Mouse (Mus musculus) A20 (cell line): ENCODE measurements around the gene Slco3a1.
"Not testable (repeated sequence)": the region's sequence is repeated elsewhere in the genome, so short reads cannot be mapped to it uniquely, and the experiment has no call there.

Experiments
- DNase-seq: peaks from one replicate; pipeline ENCODE4 v3.0.0-alpha.2; 2011; ENCODE audit warnings: low read depth, low spot score

Gene Slco3a1

DNA sequence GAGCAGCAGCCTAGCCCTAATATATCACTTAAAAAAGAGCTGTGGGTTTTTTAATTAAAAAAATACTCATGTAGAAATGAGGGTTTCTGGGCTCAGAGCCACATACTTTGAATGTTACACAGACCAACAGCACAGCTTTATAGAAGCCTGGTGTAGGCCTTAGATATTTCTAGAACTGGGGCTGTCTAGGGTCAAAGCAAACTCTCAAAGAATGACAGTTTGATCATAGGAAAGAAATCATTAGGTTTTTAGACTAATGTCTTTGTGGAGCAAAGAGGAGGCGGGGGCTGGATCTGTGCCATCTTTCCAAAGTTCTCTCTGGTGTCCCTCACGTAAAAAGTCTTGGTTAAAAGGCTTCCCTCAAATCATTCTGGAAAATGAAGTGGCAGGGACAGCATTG is 121.6 kb downstream of the Slco3a1 start:
- no peak for DNase-seq

DNA sequence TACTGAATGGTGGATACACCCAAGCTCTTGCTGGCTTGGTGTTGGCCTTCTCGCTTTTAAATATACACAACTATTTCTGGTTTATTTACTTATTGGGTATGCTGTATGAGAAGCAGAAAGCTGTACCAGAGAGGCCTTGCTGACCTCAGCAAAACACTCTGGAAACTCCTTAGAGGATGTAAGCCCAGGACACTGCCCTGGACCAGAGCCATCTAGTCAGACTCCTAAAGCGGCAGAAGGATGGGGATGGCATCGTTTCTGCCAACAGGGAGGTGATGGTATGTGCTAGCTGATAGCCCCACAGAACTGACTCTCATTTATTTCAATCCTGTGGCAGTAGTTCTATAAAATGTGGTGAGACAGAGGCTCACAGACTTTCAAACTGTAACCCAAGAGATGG is 125.3 kb downstream of the Slco3a1 start:
- DNase-seq: no peak

DNA sequence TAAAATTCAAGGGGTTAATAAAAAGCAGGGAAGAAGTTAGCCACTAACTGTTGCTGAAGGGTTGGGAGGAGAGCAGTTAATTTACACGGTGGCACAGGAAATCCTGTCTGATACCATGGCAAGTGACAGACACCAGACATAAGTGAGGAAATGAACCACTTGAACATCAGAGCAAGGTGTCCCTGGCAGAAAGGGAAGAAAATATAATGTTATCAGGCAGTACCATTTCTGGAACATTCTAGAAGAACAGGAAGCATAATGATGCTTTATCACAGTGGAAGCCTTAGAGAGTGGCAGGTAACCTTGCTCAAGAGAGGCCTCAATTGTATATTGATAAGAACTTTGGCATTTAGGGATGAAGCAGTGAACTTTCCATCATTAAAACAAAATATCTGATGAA is 127.4 kb downstream of the Slco3a1 start:
- no peak for DNase-seq

DNA sequence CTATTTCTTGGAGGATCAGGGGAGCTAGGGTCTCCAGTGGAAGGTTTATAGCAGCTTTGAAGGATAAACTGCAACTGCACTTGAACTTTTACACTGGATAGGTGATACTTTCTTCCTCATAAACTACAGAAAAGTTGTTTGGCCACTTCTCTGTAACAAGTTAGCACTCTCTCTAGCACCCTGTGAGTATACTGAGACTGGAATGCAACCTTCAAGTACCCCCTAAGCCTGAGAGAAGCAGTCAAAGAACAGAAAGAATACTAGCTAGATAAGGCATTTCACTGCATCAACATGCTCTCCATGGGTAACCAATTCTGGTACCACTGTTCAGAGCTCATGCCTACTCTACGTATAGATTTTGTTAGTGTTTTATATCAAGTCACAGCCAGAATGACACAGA is 128.6 kb downstream of the Slco3a1 start:
- DNase-seq: no peak

DNA sequence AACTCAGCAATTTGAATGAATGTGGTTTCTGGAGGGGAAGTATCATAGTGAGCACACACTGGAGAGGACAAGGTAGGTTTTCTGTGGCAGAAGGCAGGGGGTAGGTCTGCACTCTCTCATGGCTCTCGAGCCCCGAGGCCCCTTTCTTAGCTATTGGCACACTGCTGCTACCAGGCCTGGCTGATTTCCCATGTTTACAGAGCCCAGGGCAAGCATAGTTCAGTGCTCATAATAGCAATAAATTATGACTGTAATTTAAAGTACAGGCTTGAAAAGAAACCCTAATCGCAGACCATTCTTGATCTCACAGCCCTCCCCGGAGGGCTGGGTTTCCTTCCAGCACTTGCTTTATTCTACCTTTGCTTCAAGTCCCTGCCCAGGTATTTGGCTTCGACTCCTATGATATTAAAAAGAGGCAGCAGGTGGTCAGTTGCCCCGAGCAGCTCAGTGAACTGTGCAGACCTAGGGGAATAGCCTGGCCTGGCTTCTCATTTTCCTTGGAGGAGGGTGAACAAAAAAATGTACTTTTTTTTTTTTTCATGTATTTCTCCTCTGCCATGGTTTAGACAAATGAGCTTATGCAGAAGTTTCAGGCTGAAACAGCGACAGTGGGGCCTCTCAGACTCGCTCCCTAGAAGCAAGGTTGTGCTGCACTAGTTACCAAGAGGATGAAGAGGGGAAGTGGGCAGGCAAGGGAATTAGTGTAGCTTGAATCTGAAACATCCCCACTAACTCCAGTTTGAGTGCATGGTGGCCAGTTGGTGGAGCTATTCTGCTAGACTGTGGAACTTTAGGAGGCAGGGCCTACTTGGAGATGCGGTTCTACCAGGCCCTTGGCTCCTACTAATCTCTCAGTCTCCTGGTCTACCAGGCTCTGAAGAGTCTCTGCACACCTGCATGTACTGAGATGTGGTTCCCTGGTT is 130.4 kb downstream of the Slco3a1 start:
- no peak for DNase-seq

DNA sequence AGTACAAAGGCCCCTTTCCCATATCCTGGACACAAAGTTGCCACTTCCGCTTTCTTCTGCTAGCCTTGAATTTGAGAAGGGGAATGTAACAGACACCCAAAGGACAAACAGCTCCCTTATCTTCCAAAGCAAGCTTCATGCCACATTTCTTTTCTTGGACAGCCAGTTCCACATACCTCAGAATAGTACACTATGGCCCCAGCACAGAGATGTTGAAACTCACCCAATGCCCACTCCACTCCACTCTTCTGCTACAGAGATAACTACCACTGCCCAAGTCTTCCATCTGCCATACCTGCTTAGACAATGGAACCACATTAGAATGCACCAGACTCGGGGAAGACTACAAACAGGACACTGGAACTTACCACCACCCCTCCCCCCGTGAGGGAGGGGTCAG is 131.3 kb downstream of the Slco3a1 start:
- DNase-seq: no peak

DNA sequence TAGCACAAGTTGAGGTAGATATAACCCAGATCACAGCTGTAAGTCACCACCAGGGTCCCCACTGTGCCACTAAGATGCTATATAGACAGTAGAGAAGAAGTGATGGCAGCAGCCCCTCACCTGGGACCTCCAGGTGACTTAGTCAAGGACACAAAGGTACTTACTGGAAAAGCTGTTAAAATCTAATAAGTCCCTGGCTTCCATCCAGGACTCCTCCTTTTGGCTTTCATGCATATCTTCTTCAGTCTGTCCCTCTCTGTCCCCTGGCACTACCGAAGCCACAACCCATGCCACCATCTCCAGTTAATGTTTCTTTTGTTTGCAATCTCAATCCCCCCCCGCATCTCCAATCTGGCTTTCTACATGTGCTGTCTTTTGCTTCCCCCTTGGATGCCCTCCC is 131.8 kb downstream of the Slco3a1 start:
- DNase-seq: no peak

DNA sequence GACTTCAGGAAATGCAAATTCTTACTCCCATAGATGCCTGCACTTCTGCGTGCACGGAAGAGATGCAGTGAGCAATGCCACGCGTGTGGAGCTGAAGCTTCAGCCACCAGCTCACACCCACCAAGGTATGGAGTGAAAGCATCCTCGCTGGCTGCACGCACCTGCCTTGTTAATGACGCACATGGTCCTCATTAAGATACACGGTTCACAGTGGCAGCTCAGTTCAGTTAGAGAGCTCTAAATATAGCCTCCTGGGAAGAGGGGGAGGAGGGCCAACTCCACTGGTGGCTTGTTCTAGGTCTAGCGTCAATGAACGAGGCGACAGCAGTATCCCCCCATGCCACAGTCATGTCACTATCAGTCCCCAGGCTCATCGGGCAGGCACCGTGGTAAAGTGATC is 132.6 kb downstream of the Slco3a1 start:
- DNase-seq: no peak

DNA sequence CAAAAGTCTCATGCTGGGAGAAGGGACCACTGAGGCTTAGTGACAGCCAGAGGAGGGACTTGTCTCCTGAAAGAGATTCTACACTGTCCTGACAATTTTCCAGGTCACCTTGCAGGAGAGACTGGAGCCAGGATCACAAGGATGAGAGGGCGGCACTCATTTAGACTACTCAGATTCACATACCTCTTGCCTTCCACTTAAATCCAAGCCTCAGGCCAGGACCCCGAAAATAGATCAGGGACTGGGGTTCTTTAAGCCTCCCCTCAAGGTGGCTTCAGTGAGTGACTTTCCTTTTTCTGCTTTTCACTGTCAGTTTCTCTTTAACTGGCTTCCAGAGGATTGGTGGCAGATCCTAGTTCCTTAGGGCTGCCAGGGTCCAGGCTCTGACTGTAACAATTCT is 133.0 kb downstream of the Slco3a1 start:
- DNase-seq: no peak

DNA sequence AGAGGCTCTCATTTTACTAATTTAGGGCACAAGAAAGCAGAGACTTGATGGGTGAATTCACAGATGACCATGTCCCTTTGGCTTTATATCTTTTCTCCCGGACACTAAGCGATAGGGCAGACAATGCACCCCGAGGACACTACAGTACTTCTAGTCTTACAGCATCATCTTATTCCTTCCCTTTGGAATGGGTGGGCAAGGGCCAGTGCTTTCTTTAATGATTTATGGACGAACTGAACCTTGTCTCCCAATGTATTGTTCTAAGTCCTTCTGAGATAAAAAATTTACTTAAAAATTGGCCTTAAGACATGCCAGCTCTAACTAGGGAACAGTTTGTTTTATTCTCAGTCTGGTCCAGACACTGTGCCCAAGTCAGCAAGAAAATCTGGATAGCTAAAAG is 134.9 kb downstream of the Slco3a1 start:
- DNase-seq: no peak

DNA sequence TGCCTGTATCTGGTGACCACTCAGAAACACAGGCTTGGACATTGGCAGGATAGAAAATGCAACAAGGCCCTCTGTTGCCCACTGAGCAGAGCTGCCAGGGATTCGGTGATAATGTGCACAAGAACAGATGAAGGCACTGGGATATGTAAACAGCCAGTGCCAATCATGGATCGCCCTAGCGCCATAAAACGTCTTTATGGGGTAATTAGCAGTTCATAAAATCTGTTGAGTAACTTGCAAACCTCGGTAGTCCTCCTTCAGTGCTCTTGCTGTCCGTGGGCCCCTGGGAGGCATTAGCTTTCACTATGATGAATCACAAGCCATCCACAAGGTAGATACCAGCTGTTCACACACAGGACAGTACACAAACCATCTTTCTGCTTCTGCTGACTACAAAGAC is 137.6 kb downstream of the Slco3a1 start:
- no peak for DNase-seq

DNA sequence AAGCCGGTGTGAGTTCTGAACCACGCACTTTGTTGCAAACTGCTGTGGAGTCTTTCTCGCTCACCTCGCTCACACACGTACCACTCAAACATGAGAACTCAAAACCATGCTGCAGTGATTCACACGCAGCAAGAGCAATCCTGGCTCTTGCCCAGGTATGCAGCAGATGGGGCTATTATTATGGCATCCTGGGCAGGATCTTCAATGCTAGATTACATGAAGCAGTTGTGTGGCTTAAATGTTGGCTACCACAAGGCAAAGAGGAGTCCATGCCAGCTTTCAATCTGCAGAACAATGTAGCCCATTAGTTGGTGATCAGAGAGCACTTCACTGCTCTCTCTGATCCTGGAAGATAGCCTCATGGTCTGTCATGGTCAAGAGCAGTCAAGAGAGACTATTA is 139.3 kb downstream of the Slco3a1 start:
- DNase-seq: no peak

DNA sequence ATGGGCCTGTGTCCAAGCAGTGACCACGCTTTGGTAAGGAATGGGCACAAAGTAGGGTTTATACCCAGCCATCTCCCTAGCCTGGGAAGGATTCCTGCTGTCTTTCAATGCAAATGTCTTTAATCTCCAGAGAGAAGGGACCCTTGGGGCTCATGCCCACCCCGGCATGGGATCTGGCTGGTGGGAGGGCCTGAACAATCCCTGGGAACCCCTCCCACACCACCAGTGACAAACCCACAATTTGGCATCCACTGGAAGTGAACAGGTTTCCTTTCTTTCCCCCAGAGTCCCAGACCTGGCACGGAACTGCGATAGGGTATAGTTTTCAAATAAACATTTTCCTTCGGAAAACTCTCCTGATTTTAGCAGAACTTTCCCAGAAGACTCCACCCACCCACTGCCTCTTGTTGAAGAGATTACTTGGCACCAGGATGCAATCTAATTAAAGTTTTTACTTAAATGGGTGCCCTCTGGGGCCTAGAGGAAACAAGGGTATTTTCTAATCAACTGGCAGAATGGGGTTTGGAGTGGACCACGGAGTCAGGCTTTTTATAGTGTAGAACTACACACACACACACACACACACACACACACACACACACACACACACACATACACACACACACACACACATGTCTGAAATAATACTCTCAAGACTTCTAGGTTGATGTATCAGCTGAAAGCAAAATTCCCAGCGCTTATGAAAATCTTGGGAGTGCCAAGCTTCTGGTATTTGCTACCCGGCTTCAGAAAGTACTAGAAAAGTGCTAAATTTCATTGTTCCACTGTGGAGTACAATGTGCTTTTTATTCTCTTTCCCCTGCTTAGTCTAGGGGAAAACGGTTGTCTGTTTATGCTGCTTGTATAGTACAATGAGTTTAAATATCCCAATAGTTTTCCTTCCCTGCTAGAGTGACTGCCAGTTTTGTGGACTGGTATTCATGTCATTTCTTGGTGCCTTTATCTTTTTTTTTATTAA is 140.6 kb downstream of the Slco3a1 start:
- DNase-seq: no peak

DNA sequence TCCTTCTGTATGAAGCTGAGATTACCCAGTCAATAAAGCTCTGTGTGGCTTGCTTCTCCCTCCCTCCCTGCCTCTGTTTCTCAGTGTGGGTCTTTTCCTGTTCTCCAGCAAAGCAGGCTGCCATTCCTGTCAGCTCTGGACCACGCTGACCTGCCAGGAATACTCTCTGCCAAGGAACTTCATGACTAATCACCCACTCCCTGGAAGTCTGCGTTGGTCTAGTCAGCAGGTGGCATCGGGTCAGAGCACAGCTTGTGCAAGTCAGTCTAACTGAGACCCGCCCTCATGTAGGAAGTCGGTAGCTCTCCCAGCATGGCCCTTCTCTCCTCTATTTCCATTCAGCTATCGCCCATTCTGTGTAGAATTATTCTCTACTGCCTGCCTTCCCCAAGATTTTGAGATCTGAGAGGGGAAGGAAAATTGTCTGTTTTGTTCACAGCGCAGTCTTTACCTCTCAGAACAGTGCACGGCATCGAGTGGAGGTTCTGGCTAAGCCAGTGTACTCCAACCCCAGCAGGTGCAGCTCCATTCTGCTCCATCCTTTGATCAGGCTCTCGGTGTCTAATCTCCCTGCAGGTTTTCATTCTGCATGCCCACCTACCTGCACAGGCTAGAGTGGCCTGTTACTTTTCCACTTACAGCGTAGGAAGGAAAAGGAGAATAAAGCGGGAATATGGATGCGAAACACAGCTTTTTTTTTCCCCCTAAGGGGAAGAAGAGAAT is 145.8 kb downstream of the Slco3a1 start:
- DNase-seq: no peak

DNA sequence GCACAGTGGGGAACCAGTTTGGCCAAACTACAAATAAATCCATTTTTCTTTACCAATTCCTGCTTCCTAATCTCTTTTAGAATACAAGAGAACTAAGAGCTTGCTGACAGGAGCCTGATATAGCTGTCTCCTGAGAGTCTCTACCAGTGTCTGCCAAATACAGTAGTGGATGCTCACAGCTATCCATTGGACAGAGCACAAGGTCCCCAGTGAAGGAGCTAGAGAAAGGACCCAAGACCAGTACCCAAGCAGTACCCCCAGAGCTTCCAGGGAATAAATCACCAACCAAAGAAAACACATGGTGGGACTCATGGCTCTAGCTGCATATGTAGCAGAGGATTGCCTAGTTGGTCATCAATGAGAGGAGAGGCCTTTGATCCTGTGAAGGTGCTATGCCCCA is 146.7 kb downstream of the Slco3a1 start:
- not testable (repeated sequence) for DNase-seq

DNA sequence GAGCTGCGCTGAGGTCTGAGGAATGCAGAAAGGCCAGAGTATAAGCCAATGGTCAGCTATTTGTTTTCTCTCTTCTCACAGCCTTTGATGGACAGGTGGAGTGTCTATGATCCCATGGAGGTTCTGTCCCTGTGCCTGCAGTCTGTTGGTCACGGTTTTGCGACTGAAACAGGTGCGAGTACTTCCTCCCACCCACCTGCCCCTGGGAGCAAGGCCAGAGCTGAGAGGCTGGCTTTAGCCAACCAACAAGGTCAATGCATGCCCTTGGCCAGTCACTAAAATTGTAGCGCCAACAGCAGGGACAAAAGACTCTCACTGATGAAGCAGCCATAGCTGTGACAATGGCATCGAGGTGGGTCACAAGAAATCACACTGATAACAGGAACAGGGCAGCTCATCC is 154.9 kb downstream of the Slco3a1 start:
- DNase-seq: no peak

DNA sequence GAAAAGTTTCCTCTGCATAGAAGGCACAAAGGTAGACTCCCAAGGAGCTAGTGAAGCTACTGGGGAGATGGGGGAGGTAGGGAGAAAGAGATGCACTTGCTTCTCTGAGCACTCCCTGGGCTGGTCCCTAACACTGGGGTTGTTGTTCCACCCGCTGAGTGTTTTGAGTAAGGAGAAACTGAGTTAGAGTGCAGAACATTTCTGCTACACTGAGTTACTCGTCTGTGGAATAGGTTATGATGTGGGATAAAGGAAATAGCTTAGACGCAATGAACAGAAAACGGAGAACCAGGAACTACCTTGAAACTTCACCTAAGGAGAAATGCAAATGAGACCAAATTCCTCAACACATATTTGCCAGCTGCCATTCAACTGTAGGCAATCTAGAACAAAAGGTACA is 155.4 kb downstream of the Slco3a1 start:
- DNase-seq: no peak

DNA sequence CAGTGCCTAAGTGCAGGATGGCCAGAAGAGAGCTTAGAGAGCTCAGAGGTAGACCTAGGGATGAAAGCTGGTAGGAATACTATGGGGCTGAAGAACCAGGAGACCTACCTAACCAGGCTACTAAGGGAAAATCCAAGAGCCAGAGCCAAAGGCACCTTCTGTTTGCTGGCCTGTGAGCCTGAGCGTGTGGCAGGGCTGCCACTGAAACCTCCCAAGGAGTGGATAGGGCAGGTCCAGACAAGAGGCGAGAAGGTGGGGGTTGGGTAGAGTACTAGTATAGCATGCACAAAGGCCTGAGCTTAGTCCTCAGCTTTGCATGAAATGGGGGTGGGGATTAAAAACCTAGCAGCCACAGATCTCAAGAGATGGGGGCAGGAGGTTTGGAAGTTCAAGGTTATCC is 156.3 kb downstream of the Slco3a1 start:
- no peak for DNase-seq

DNA sequence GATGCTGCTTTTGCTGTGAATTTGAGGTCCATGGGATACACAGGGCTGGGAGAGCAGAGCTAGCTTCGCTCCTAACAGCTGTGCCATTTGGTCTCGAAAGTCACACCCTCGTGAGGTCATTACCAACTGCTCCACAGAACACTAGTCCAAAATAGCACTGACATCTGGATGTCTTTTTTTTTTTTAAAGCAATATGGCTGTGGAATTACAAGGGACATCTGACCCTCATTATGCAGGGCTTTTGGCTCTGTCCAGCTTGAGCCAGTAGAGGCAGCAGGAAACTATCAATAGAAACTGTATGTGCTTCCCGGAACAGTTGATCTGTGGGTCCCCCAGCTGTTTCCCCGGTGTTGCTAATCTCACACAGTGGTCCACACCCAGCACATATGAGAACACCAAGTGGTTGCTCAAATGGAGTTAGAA is 163.1 kb downstream of the Slco3a1 start:
- no peak for DNase-seq

DNA sequence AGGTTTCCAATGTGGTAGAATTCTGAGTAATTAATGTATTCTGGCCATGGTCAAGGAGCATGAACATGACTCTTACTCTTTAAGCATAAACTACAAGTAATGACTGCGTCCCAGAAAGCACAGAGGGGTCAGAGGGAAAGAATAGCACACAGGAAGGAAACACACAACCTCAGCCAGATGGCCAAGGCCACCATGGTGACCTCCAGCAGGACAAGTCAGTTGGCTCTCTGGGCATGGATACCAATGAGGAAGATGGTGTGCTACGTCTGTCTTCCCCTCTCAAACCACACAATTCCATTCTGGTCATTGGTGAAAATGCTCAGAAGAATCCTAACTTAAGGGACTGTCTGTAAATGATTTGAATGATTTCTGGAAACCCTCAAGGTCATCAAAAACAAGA is 165.0 kb downstream of the Slco3a1 start:
- DNase-seq: no peak

DNA sequence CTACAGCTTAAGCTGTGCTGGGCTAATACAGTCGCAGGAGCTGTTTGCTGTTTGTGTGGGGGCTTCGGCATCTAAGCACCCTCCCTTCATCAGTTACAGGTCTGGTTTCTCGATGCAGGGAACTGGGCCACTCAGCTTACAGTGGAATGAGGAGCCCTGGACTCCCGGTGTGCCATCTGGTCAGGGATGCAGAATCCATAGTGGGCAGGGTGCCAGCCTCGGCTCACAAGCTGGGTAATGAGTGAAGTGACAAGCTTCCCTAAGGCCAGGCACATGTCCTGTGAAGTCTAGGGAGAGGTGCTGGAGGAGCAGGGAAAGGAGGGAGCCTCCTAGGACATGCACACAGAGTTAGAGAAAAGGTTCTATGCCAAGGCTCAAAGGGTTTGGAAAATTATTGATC is 168.3 kb downstream of the Slco3a1 start:
- DNase-seq: no peak
